21 mouse cellular contexts compared by ENCODE assay signal in the genomic region with DNA sequence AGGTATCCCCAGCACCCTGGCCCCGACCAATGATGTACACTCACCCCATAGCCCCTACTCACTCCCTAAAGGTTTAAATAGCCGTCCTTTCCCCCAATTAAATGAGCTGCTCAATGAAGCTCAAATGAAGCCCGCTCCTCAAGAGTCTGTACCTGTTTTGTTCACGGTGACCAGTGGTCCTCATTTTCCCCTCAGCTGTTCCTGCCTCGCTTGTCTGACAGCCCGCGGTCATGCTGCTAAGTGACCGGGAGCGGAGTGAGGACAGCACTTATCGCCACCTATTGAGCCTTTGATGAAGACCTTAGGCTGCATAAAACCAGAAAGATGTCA.
DNase-seq lines count a peak whose midpoint lies in the region; TF ChIP-seq lines count a peak whose summit lies in the region.
"Had no signal": no experiment of that assay in that cellular context is flagged by ENCODE, and none has a peak within 500 bp of the region (broad histone marks: within the 10 kb centered on the region; RNA-seq: fewer than 3 reads in every experiment).

No protein-coding gene starts in this region.

- H3K27me3 ChIP-seq in spleen, adult 2 months (ENCODE audit: control insufficient read depth, insufficient read depth, low read length) = no peaks in the 10 kb centered on the region
- H3K27me3 ChIP-seq in CH12.LX (replicated peaks) = no peaks in the 10 kb centered on the region
- H3K27me3 ChIP-seq: Patski had no signal

- peak; percentile 67 for DNase-seq in heart, adult 11 months
- no peak for DNase-seq in heart, adult 8-10 months (ENCODE audit: low spot score)
- DNase-seq in spleen, adult 2 months (ENCODE audit: low read depth in 1 of 2, low spot score in 2 of 2) = peak in 1 of 2 experiments; percentile 1
- DNase-seq in spleen, postnatal 36 days (ENCODE audit: low spot score in 2 of 2) = no peak
- DNase-seq in A20 (ENCODE audit: low read depth, low spot score) = peak; percentile 92
- DNase-seq in CH12.LX (ENCODE audit: extremely low read depth) = no peak
- DNase-seq in layer of hippocampus, adult 18-20 months (ENCODE audit: low spot score in 2 of 2) = no peak
- DNase-seq in thymus, postnatal 25 days = no peak
- DNase-seq: adrenal gland, adult 2 months; adrenal gland, adult 8-10 months; adrenal gland, postnatal 10 days; adrenal gland, postnatal 14 days; adrenal gland, postnatal 25 days; adrenal gland, postnatal 36 days; B cell, adult 2 months; cerebellum, adult 11 months; cerebellum, adult 11-12 months; cerebellum, adult 18-20 months; cerebellum, adult 2 months had no signal

- no peak overlapping the region for H3K4me3 ChIP-seq in spleen, adult 2 months (ENCODE audit: extremely low read depth, insufficient read depth, insufficient read length)
- no peak overlapping the region for H3K4me3 ChIP-seq in CH12.LX (replicated peaks in 1 of 3; ENCODE audit: low read depth in 2 of 3, low read length in 2 of 3, poor library complexity in 1 of 3)

- peak overlapping the region; percentile 30; the same call in 1 of the 2 replicates for H3K27ac ChIP-seq in spleen, adult 2 months (ENCODE audit: insufficient read depth, low read length)
- peak overlapping the region; percentile 38 for H3K27ac ChIP-seq in CH12.LX (ENCODE audit: insufficient read depth, low read depth)

- peaks cover 13% of the 10 kb centered on the region for H3K9me3 ChIP-seq in CH12.LX (replicated peaks; ENCODE audit: low read length)
- H3K9me3 ChIP-seq: G1E had no signal

- no peaks in the 10 kb centered on the region for H3K79me2 ChIP-seq in CH12.LX (replicated peaks; ENCODE audit: control insufficient read depth, extremely low read depth, insufficient read depth, poor library complexity, severe bottlenecking)

- TF ChIP-seq EP300 in CH12.LX (IDR thresholded peaks at IDR 0.05; ENCODE audit: low read length) = no peak

- 94% methylated on average over 10 of the region's 10 CpGs for WGBS in spleen, adult 2 months

- no peak for TF ChIP-seq CTCF in spleen, adult 2 months (IDR thresholded peaks at IDR 0.05; ENCODE audit: extremely low read depth, insufficient read depth, insufficient read length, insufficient replicate concordance)
- TF ChIP-seq CTCF in CH12.LX (conservative IDR thresholded peaks at IDR 0.05 in 1 of 2, IDR thresholded peaks at IDR 0.05 in 1 of 2; ENCODE audit: low read depth in 2 of 2, low read length in 2 of 2) = no peak

- in situ Hi-C loops in CH12.LX (cut with MboI; ENCODE audit: low pct_ligation_motif_present, low pct_unique_long_range_greater_than_20kb, low sequenced_read_pairs) = loop anchor here (5.0 to 10.0 kb wide), 2 partner anchors 89 to 244 kb away; no protein-coding TSS in a partner anchor

- TF ChIP-seq RAD21 in CH12.LX (IDR thresholded peaks at IDR 0.05; ENCODE audit: low read depth, low read length) = no peak

- H3K4me2 ChIP-seq in CH12.LX (ENCODE audit: insufficient read depth, low read depth, poor library complexity, severe bottlenecking) = no peak overlapping the region

- no peaks in the 10 kb centered on the region for H3K36me3 ChIP-seq in spleen, adult 2 months (ENCODE audit: control insufficient read depth, insufficient read depth, low read length)
- H3K36me3 ChIP-seq in CH12.LX (replicated peaks in 1 of 2; ENCODE audit: control insufficient read depth in 1 of 2, insufficient read depth in 1 of 2, low read length in 1 of 2) = peaks cover 5 to 27% of the 10 kb centered on the region in 2 experiments
- H3K36me3 ChIP-seq: G1E had no signal

- H3K9ac ChIP-seq in CH12.LX (ENCODE audit: insufficient read depth, low read depth) = no peak overlapping the region

- peaks cover 26% of the 10 kb centered on the region for H3K4me1 ChIP-seq in spleen, adult 2 months (ENCODE audit: control insufficient read depth, insufficient read depth, insufficient read length)
- peaks cover 20 to 58% of the 10 kb centered on the region in 2 experiments for H3K4me1 ChIP-seq in CH12.LX (ENCODE audit: control insufficient read depth in 1 of 2, insufficient read depth in 2 of 2)

- TF ChIP-seq POLR2A in spleen, adult 2 months (IDR thresholded peaks at IDR 0.05; ENCODE audit: low read depth, low read length) = no peak
- no peak for TF ChIP-seq POLR2A in CH12.LX (IDR thresholded peaks at IDR 0.05; ENCODE audit: low read depth, low read length)

- dilution Hi-C loops in CH12.LX (cut with MboI; ENCODE audit: extremely low pct_ligation_motif_present, extremely low pct_unique_long_range_greater_than_20kb, low sequenced_read_pairs) = no loop called here

TF ChIP-seq in CH12.LX, 34 proteins besides CTCF, POLR2A, EP300 and RAD21:
- TF ChIP-seq CHD2 (IDR thresholded peaks at IDR 0.05; ENCODE audit: low read length) (no peak), SIN3A (IDR thresholded peaks at IDR 0.05; ENCODE audit: low read length) (no peak), MAFK (IDR thresholded peaks at IDR 0.05; ENCODE audit: insufficient replicate concordance, low read length) (no peak), MEF2A (IDR thresholded peaks at IDR 0.05; ENCODE audit: borderline replicate concordance, low read depth, low read length) (no peak), BHLHE40 (IDR thresholded peaks at IDR 0.05; ENCODE audit: low read depth, low read length) (no peak), TCF12 (IDR thresholded peaks at IDR 0.05; ENCODE audit: low read depth, low read length) (no peak), ETS1 (conservative IDR thresholded peaks at IDR 0.05; ENCODE audit: low read depth, low read length) (no peak)

Comparison
In these comparisons a context has a peak if more than half of its experiments do, and no peak if none do; other contexts are left out.
1. DNase-seq: peak in heart, adult 11 months (single experiment) and A20 (single experiment); none in heart, adult 8-10 months (single experiment), spleen, postnatal 36 days (0 of 2), CH12.LX (single experiment), layer of hippocampus, adult 18-20 months (0 of 2) and thymus, postnatal 25 days (single experiment).